Mouse (Mus musculus): ENCODE measurements around the gene Glrx5.

DNA sequence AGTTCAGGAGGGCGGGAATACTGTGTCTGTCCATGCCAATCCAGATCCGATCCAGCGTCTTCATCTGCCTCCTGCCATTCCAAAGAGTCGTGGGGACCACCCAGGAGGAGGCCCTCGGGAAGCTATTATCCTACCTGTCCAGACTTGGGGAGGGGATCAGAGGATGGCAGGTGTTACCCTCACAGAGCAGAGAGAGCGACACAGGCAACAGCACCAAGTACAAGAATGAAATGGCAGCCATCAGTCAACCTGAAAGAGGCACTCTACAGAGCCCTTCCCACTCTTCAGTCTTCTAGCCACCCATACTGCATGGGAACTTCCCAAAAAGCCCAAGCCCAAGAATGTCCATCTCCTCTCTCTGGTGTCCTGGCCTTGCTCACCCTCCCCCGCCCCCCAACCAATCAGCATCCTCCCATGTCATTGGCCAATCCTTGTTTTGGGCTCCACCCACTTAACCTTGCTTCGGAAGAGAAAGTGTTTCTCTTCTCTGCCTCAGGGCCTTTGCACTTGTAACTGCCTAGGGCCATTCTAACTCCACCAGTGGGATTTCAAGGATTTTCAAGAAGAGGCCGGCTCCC, 22.2 kb upstream of the Glrx5 start:
- TF ChIP-seq GATA1 (IDR thresholded peaks at IDR 0.05; ENCODE audit: low read length) (no peak), TAL1 (IDR thresholded peaks at IDR 0.05; ENCODE audit: low read length) (no peak)
